Mouse (Mus musculus) T-cell, adult 2 months (primary cell): ENCODE data around the gene Rpl36a.

Source experiments
- DNase-seq: peaks from one replicate; pipeline ENCODE4 v3.0.0; 2022; ENCODE audit warnings: low spot score

The Rpl36a gene

GRCm38 (mm10) chrX:134585103-134586002 lies at the start of gene Rpl36a:
Gene Rpl36a (plus strand): TSS chrX:134585654.
- DNase-seq, result peak; percentile 91

GRCm38 (mm10) chrX:134539795-134540194 lies 45.7 kb upstream of the Rpl36a start:
- DNase-seq, result peak; percentile 56

GRCm38 (mm10) chrX:134540414-134541135 lies 44.9 kb upstream of the Rpl36a start:
- DNase-seq, result no peak

GRCm38 (mm10) chrX:134541145-134541954 lies 44.1 kb upstream of the Rpl36a start, which contains the start of gene Timm8a1:
Gene Timm8a1 (minus strand): TSS chrX:134541865.
- peak; percentile 60 for DNase-seq

GRCm38 (mm10) chrX:134541955-134542308 lies 43.5 kb upstream of the Rpl36a start:
- no peak for DNase-seq

- no peak for DNase-seq
Observed at GRCm38 (mm10) chrX:134547330-134547729, 38.1 kb upstream of the Rpl36a start.

- peak; percentile 3 for DNase-seq
Observed at GRCm38 (mm10) chrX:134550903-134551302, 34.6 kb upstream of the Rpl36a start.

- DNase-seq, result no peak
Observed at GRCm38 (mm10) chrX:134553326-134553725, 32.1 kb upstream of the Rpl36a start.

GRCm38 (mm10) chrX:134554425-134554824 lies 31.0 kb upstream of the Rpl36a start:
- no peak for DNase-seq

- no peak for DNase-seq
Observed at GRCm38 (mm10) chrX:134564326-134564725, 21.1 kb upstream of the Rpl36a start.

GRCm38 (mm10) chrX:134566536-134567222 lies 18.8 kb upstream of the Rpl36a start:
- peak; percentile 39 for DNase-seq

- no peak for DNase-seq
Observed at GRCm38 (mm10) chrX:134577896-134578295, 7.6 kb upstream of the Rpl36a start.

- DNase-seq, result no peak
Observed at GRCm38 (mm10) chrX:134580528-134581305, 4.7 kb upstream of the Rpl36a start.

- DNase-seq, result no peak
Observed at GRCm38 (mm10) chrX:134582270-134582669, 3.2 kb upstream of the Rpl36a start.

GRCm38 (mm10) chrX:134582888-134583669 lies 2.4 kb upstream of the Rpl36a start, which contains the start of gene Btk:
Gene Btk (minus strand): TSS chrX:134583570.
- DNase-seq, result no peak

GRCm38 (mm10) chrX:134586447-134586846 lies 993 bp downstream of the Rpl36a start:
- no peak for DNase-seq

- no peak for DNase-seq
Observed at GRCm38 (mm10) chrX:134588261-134588660, 2.8 kb downstream of the Rpl36a start.

GRCm38 (mm10) chrX:134588997-134589396 lies 3.5 kb downstream of the Rpl36a start:
- no peak for DNase-seq

GRCm38 (mm10) chrX:134589836-134590235 lies 4.4 kb downstream of the Rpl36a start:
- no peak for DNase-seq
